Mouse (Mus musculus) ES-E14 (cell line): ENCODE results near the gene Tlr9. TPM values are rescaled to one million over a fixed set of nuclear protein-coding genes. Genes with fewer than 3 reads are reported as not detected.

ENCODE experiments used
- DNase-seq: peaks from one replicate; pipeline ENCODE4 v3.0.0-alpha.2; 2013; ENCODE audit warnings: low read depth, low spot score
- H3K27ac ChIP-seq: 2 replicates; pipeline ENCODE4 v1.5.1; 2012; ENCODE audit warnings: low read depth, mild to moderate bottlenecking, low read length, moderate library complexity, mixed read lengths; ENCODE audit not compliant: poor library complexity, insufficient read depth, severe bottlenecking
- H3K36me3 ChIP-seq: 2 replicates; pipeline ENCODE4 v1.6.1; 2012; ENCODE audit warnings: mild to moderate bottlenecking, low read length, moderate library complexity, mixed read lengths; ENCODE audit not compliant: control insufficient read depth, poor library complexity, insufficient read depth, severe bottlenecking
- H3K4me1 ChIP-seq, 2 experiments: fragments of 150-350 bp in 1 of 2; sonication (generic) in 1 of 2; 2 replicates each; pipeline ENCODE4 v1.6.1; 2012; ENCODE audit warnings: low read length in 2 of 2, mild to moderate bottlenecking in 1 of 2, mixed read lengths in 1 of 2; ENCODE audit not compliant: control insufficient read depth in 2 of 2, insufficient read depth in 2 of 2, poor library complexity in 1 of 2
- H3K4me3 ChIP-seq, 2 experiments: fragments of 150-350 bp in 1 of 2; sonication (generic) in 1 of 2; 2 replicates each; pipeline ENCODE4 v1.5.1; 2012; ENCODE audit warnings: low read length in 2 of 2, low read depth in 1 of 2, mild to moderate bottlenecking in 1 of 2, mixed read lengths in 1 of 2; ENCODE audit not compliant: insufficient read depth in 1 of 2, poor library complexity in 1 of 2, severe bottlenecking in 1 of 2
- H3K9ac ChIP-seq: 2 replicates; pipeline ENCODE4 v1.6.1; 2012; ENCODE audit warnings: low read depth, mild to moderate bottlenecking, low read length, mixed read lengths; ENCODE audit not compliant: poor library complexity, insufficient read depth, severe bottlenecking
- H3K9me3 ChIP-seq: fragments of 150-350 bp; sonication (generic); 2 replicates; pipeline ENCODE4 v1.6.1; 2012; ENCODE audit warnings: low read depth, mild to moderate bottlenecking, low read length; ENCODE audit not compliant: control insufficient read depth, insufficient read depth
- CHD2 ChIP-seq: IDR thresholded peaks from 2 replicates; pipeline ENCODE4 v1.6.1; 2014; ENCODE audit warnings: mild to moderate bottlenecking, low read depth, low read length, inconsistent platforms
- HCFC1 ChIP-seq: IDR thresholded peaks from 2 replicates; pipeline ENCODE4 v1.6.1; 2012; ENCODE audit warnings: low read length, inconsistent platforms, borderline replicate concordance; ENCODE audit not compliant: insufficient read depth
- MAFK ChIP-seq: IDR thresholded peaks from 2 replicates; pipeline ENCODE4 v1.6.1; 2014; ENCODE audit warnings: mild to moderate bottlenecking, low read depth, low read length, inconsistent platforms; ENCODE audit not compliant: insufficient read depth
- ZC3H11A ChIP-seq: IDR thresholded peaks from 2 replicates; pipeline ENCODE4 v1.6.1; 2012; ENCODE audit warnings: low read depth, mild to moderate bottlenecking, inconsistent platforms, low read length, borderline replicate concordance
- ZNF384 ChIP-seq: IDR thresholded peaks from 2 replicates; pipeline ENCODE4 v1.6.1; 2012; ENCODE audit warnings: low read depth, low read length, inconsistent platforms
- in situ Hi-C, 2 experiments: fragments of 600-800 bp; cut with MboI; formaldehyde crosslinking; loops; one replicate each; pipeline ENCODE4 v1.15.1; 2025; ENCODE audit warnings: low sequenced_read_pairs in 2 of 2, inconsistent platforms in 1 of 2; ENCODE audit not compliant: unreplicated experiment in 2 of 2
- total RNA-seq: library from RNA; depleted of rRNA; stranded (reverse); fragments of 300-350 nt; gene quantifications from 2 replicates; pipeline ENCODE4 v1.2.3, GENCODE M21; 2012

The Tlr9 gene
- total RNA-seq, 1 experiment, result 0.09 TPM

- Histone ChIP-seq H3K9ac (no peak overlapping the region), H3K4me1 (peaks cover 0 to 5% of the 10 kb centered on the region in 2 experiments; a peak in 2 of 4 replicates), H3K4me3 (no peak overlapping the region), H3K9me3 (no peaks in the 10 kb centered on the region), H3K36me3 (peaks cover 27% of the 10 kb centered on the region), H3K27ac (no peak overlapping the region)
- in situ Hi-C loops, result no loop called here
- TF ChIP-seq CHD2 (no peak), MAFK (peak; percentile 51; the same call in 1 of the 2 replicates), ZNF384 (no peak)
- no peak for DNase-seq
These were observed 5.4 kb upstream of the Tlr9 start for GRCm38 (mm10) chr9:106216971-106217370.

- Histone ChIP-seq H3K9me3 (no peaks in the 10 kb centered on the region), H3K4me1 (no peaks in the 10 kb centered on the region), H3K36me3 (no peaks in the 10 kb centered on the region), H3K4me3 (no peak overlapping the region), H3K9ac (no peak overlapping the region), H3K27ac (no peak overlapping the region)
- DNase-seq, result no peak
- in situ Hi-C loops, result no loop called here
- no peak for TF ChIP-seq HCFC1
- TF ChIP-seq MAFK, result no peak
- TF ChIP-seq ZNF384, result no peak
- TF ChIP-seq ZC3H11A, result no peak
- TF ChIP-seq CHD2, result no peak
These were observed 1.4 kb upstream of the Tlr9 start for GRCm38 (mm10) chr9:106220894-106221523.

DNA sequence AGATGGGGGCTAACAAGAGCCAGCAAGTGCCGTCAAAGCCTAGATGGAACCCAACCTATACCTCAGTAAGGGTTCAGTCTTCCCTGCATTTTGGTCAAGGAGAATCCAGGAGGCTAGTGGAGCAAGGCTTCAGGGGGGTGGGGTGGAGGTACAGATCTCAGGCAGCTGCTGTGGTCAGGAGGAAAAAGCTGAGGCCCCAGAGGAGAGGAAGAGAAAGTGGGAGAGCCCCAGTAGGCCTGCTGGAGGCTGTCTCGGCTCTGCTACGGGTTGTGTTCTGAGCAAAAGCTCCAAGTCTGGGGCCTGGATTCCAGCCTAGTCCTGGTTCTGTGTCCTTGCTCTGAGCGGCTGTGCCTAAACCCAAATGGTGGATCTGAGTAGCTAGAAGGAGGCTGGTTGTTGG is 596 bp downstream of the Tlr9 start:
- in situ Hi-C loops, result no loop called here
- no peaks in the 10 kb centered on the region for H3K36me3 ChIP-seq
- H3K9me3 ChIP-seq, result no peaks in the 10 kb centered on the region
- H3K4me3 ChIP-seq, result no peak overlapping the region
- H3K27ac ChIP-seq, result no peak overlapping the region
- H3K9ac ChIP-seq, result no peak overlapping the region
- no peak for DNase-seq
- peaks cover 0 to 2% of the 10 kb centered on the region in 2 experiments; a peak in 1 of 4 replicates for H3K4me1 ChIP-seq
- TF ChIP-seq ZC3H11A, result no peak
- TF ChIP-seq CHD2, result no peak
- no peak for TF ChIP-seq ZNF384
- TF ChIP-seq HCFC1, result no peak
- no peak for TF ChIP-seq MAFK

GRCm38 (mm10) chr9:106225469-106226150 is 3.2 kb downstream of the Tlr9 start:
- Histone ChIP-seq H3K4me1 (peaks cover 0 to 8% of the 10 kb centered on the region in 2 experiments; a peak in 1 of 4 replicates), H3K4me3 (peak overlapping the region; percentile 61 to 71), H3K9ac (peak overlapping the region; percentile 64; the same call in 1 of the 2 replicates), H3K9me3 (no peaks in the 10 kb centered on the region), H3K36me3 (no peaks in the 10 kb centered on the region), H3K27ac (no peak overlapping the region)
- TF ChIP-seq ZNF384 (no peak), ZC3H11A (no peak), HCFC1 (no peak), MAFK (no peak), CHD2 (no peak)
- in situ Hi-C loops, result no loop called here
- DNase-seq, result no peak
